Mouse (Mus musculus) C2C12 (cell line): ENCODE measurements around the gene Chac1.

Source experiments
- CTCF ChIP-seq: IDR thresholded peaks from one replicate; pipeline ENCODE4 v1.5.1; 2011; ENCODE audit not compliant: control insufficient read depth, insufficient read depth, insufficient read length
- MYOG ChIP-seq: IDR thresholded peaks from one replicate; pipeline ENCODE4 v1.6.1; 2011; ENCODE audit not compliant: control insufficient read depth, insufficient read length; ENCODE audit errors: extremely low read depth

- TF ChIP-seq CTCF (no peak), MYOG (no peak)
Observed at GRCm38 (mm10) chr2:119334135-119334534, 16.9 kb upstream of the Chac1 start.
